Mouse (Mus musculus) stomach, adult 2 months (tissue): ENCODE measurements around the gene Mx1. TPM values are rescaled to one million over a fixed set of nuclear protein-coding genes. Genes with fewer than 3 reads are reported as not detected.

ENCODE experiments used
- polyA plus RNA-seq: library from polyadenylated mRNA; depleted of rRNA; stranded (reverse); fragments of >200 nt; gene quantifications from 2 replicates; pipeline ENCODE4 v1.2.3, GENCODE M21; 2012; rRNA removed

The Mx1 gene
- 1.3 and 1.6 TPM in 2 replicates for polyA plus RNA-seq

GRCm38 (mm10) chr16:97462481-97463181 lies at the start of gene Mx1:
Gene Mx1 (minus strand): TSS chr16:97462907.

Other genes starting within 250 kb of the Mx1 start
- 22.4 and 56.2 TPM in 2 replicates for gene Bace2, start 106.2 kb downstream of the Mx1 start, polyA plus RNA-seq
- 68.8 and 85.1 TPM in 2 replicates for gene Fam3b, start 51.9 kb upstream of the Mx1 start, polyA plus RNA-seq
- gene Tmprss2, start 148.3 kb upstream of the Mx1 start, polyA plus RNA-seq = 63.3 and 82.3 TPM in 2 replicates